Mouse (Mus musculus): ENCODE measurements around the gene Kcne2.

Gene Kcne2

DNA sequence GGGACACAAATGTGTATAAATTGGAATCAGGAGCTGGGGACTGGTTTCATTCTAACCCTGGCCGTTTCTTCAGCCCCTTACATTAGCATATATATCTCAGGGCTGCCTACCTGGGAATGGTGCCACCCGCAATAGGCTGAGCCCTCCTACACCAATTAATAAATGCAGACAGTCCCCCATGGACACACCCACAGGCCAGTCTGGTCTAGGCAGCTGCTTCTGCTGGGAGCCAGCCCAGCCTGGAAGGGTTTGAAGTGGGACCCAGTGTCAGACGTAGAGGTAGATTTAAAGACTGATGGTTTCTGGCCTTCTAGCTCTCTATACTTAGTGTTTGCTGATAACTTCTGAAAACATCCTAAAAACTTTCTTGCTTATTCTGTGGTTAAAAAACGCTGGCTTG, 16.9 kb downstream of the Kcne2 start:
- DNase-seq (ENCODE audit: low read depth, low spot score): no peak

- DNase-seq (ENCODE audit: low read depth, low spot score): peak; percentile 50
Observed at GRCm38 (mm10) chr16:92313953-92314741, 22.0 kb downstream of the Kcne2 start.

GRCm38 (mm10) chr16:92316049-92316738, 24.0 kb downstream of the Kcne2 start:
- no peak for DNase-seq (ENCODE audit: low read depth, low spot score)

DNA sequence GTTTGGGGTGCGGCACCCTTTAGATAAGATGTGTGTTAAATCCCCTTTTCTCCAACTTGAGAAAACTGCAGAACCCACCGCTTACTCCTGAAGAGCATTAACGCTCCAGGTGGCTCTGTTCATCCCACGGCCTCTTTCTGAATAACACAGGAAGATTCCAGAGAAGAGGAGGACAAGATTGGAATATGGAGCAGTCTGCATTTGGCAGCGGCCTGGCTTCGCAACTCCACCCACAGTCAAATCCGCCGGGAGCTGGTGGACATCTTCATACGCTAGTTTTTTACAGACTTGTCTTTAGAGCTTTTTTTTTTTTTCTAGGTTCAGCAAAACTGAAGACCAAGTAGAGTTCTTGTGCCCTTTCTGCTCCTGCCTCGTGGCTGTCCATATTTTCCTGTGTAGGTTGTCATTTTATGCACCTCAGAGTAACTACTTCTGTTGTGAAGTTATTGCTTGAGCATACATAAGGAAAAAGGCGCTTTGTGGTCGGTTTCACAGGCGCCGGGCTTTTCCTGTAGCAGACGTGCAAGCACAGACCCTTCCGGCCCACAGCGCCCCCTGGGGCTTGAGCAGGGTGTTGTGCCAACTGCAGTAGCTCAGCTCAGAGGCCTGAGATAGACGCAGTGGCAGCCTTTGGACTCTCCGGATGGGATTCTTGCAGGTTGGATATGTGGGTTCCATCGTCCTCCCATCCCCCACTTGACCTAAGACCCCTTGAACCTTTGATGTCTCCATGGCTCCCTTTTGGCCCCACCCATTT, 27.3 kb downstream of the Kcne2 start:
- peak; percentile 59 for DNase-seq (ENCODE audit: low read depth, low spot score)

GRCm38 (mm10) chr16:92320361-92320760, 28.2 kb downstream of the Kcne2 start:
- DNase-seq (ENCODE audit: low read depth, low spot score): no peak

- no peak for DNase-seq (ENCODE audit: low read depth, low spot score)
Observed at GRCm38 (mm10) chr16:92321341-92321740, 29.2 kb downstream of the Kcne2 start, which contains the start of gene Fam243. Gene Fam243, minus strand, starts transcription at chr16:92321441.

- DNase-seq (ENCODE audit: low read depth, low spot score): no peak
Observed at GRCm38 (mm10) chr16:92324309-92325061, 32.3 kb downstream of the Kcne2 start.

- no peak for DNase-seq (ENCODE audit: low read depth, low spot score)
Observed at GRCm38 (mm10) chr16:92325062-92325406, 32.8 kb downstream of the Kcne2 start.

- DNase-seq (ENCODE audit: low read depth, low spot score): no peak
Observed at GRCm38 (mm10) chr16:92327911-92328310, 35.7 kb downstream of the Kcne2 start.

DNA sequence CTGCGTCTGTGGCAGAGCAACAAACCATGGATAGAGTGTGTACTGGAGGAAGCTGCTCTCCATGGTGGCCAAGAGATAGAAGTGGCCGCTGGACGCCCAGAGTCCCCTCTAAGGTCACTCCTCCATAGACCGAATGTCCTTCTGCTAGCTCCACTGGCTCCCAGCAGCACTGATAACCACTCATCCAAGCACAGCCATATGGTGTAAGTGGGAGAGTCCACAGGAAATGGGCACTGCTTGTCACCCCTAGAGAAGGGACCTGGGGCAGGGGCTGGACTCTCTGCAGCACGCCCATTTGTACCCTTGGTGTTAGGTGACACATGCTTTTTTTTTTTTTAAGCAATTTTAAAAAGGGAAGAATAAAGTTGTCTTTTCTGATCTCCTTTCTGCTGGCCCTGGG, 38.8 kb downstream of the Kcne2 start:
- no peak for DNase-seq (ENCODE audit: low read depth, low spot score)

DNA sequence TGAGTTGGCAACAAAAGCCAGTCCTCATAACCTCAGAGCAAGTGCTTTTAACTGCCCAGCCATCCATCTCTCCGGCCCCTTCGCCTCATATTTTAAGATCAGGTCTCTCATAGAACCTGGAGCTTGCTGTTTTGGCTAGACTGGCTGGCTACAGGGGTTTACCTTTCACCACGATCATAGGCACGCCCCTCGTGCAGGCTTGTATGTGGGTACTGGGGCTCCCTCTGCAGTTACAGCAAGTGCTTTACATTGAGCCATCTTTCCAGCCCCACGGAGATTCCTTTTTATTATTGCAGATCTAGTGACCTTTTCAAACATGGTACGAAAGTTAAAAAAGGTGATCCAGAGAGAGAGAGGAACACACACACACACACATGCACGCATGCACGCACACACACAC, 42.4 kb downstream of the Kcne2 start:
- no peak for DNase-seq (ENCODE audit: low read depth, low spot score)

DNA sequence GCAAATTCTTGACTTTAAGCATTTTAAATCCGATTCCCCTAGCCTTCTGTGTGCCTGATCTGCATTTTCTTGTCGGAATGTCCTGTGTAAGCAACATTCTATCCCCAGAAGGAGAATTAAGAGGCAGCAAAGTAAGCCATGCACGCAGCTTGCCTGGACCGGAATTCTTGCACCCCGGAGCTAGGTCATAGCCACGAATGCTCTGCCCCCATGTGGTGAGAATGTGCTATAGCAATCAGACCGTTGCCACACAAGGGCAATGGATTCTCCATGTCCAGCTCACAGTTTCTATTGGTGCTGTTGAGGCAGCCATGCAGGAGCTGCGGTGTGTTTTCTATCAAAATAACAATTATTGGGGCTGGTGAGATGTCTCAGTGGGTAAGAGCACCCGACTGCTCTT, 44.1 kb downstream of the Kcne2 start:
- DNase-seq (ENCODE audit: low read depth, low spot score): peak; percentile 44

GRCm38 (mm10) chr16:92340612-92341511, 48.7 kb downstream of the Kcne2 start:
- peak; percentile 52 for DNase-seq (ENCODE audit: low read depth, low spot score)

GRCm38 (mm10) chr16:92345177-92345576, 53.0 kb downstream of the Kcne2 start:
- DNase-seq (ENCODE audit: low read depth, low spot score): no peak

DNA sequence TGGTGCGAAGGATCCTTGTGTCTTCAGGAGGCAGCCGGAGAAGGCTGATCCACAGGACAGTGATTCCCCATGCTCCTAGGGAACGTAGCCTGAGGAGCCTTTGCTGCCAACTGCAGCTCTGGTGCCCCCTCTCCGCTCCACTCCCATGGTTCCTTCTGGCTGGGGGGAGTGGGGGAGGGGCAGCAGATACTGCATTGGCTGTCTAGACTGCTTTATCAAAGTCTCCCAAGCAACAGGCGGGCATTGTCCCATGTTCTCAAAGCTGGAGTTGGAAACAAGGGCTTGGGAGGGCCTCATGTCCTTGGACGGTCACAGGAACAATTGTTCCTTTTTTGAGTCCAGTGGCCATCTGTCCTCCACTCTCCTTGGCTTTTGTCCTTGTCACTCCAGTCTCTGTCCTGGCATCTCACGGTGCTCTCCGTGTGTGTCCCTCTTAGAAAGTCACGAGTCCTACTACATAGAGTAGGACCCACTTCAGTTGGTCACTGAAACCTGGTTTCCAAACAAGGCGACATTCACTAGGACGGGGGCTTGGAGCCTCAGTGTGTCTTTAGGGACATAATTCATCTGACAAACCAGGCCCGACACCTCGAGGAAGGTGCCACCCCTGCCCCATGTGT, 54.2 kb downstream of the Kcne2 start:
- DNase-seq (ENCODE audit: low read depth, low spot score): no peak
